ENCODE assay signal across 27 mouse cellular contexts in genomic region chr17:91903092-91903491, GRCm38 (mm10).
"Had no signal": no experiment of that assay in that cellular context is flagged by ENCODE, and none has a peak within 500 bp of the region (broad histone marks: within the 10 kb centered on the region; RNA-seq: fewer than 3 reads in every experiment).

No protein-coding gene starts in this region.

- H3K4me3 ChIP-seq: heart, embryonic 10.5 days; heart, embryonic 12.5 days; hindbrain, embryonic 10.5 days; hindbrain, embryonic 12.5 days; intestine, embryonic 15.5 days; kidney, embryonic 15.5 days; limb, embryonic 13.5 days; limb, embryonic 15.5 days had no signal

- H3K27ac ChIP-seq: heart, embryonic 10.5 days; hindbrain, embryonic 10.5 days; hindbrain, embryonic 12.5 days; hindbrain, embryonic 14.5 days; intestine, embryonic 15.5 days; kidney, embryonic 15.5 days; kidney, postnatal 0 days; limb, embryonic 13.5 days; limb, embryonic 15.5 days; liver, embryonic 14.5 days had no signal

- ATAC-seq: hindbrain, embryonic 16.5 days; inflammation-experienced regulatory T-cells, adult 6 months; intestine, embryonic 15.5 days; intestine, postnatal 0 days had no signal

- DNase-seq: gastrocnemius, postnatal 14 days; gastrocnemius, postnatal 36 days; heart, adult 18-20 months; heart, postnatal 10 days; heart, postnatal 4 days; kidney, adult 2 months; kidney, adult 9 months; kidney, postnatal 14 days; kidney, postnatal 36 days; layer of hippocampus, adult 9-11 months; layer of hippocampus, postnatal 36 days; left cerebral cortex, postnatal 4 days; lung, adult 18-20 months had no signal
